Mouse (Mus musculus) spleen, embryonic (tissue): Measurements from ENCODE around the gene Olfr913.

ENCODE experiments used
- CTCF ChIA-PET: fragments of 350-600 bp; sonication (Branson Sonifier 250); formaldehyde crosslinking; loops from one replicate; lab custom pipeline; 2022; lab: Charles Lee

Gene Olfr913

GRCm38 (mm10) chr9:38592459-38592858 is at the start of gene Olfr913:
Olfr913 (plus strand) TSS chr9:38592759.
- CTCF ChIA-PET: no interaction called here

GRCm38 (mm10) chr9:38579878-38580277 is 12.7 kb upstream of the Olfr913 start, which contains the start of gene Olfr912:
Olfr912 (plus strand) TSS chr9:38580178.
- CTCF ChIA-PET: no interaction called here

GRCm38 (mm10) chr9:38591056-38591455 is 1.5 kb upstream of the Olfr913 start:
- CTCF ChIA-PET: no interaction called here

GRCm38 (mm10) chr9:38604802-38605201 is 12.2 kb downstream of the Olfr913 start, which contains the start of gene Olfr914:
Olfr914 (plus strand) TSS chr9:38605102.
- CTCF ChIA-PET: no interaction called here

- CTCF ChIA-PET: no interaction called here
Measured at GRCm38 (mm10) chr9:38632406-38632805, 39.8 kb downstream of the Olfr913 start.
